Mouse (Mus musculus) forebrain, embryonic 12.5 days (tissue): ENCODE measurements at regions not wholly inside any gene's neighbourhood (a gene's known extent, or its start where the extent isn't known, plus 50 kb on each side); places are given as distances from the start of the nearest gene placed in this dataset.

ENCODE experiments used
- ATAC-seq: fragments of 200-750 bp; cut with Nextera tagmentation; 2 replicates; pipeline ENCODE4 v1.8.0; 2017; ENCODE audit warnings: moderate TSS enrichment; ENCODE audit not compliant: low FRiP score
- H3K27ac ChIP-seq: fragments of 300-500 bp; sonication (generic); 2 replicates; pipeline ENCODE4 v1.5.1; 2016; ENCODE audit warnings: mild to moderate bottlenecking
- H3K27me3 ChIP-seq: fragments of 300-500 bp; sonication (generic); 2 replicates; pipeline ENCODE4 v1.6.1; 2016; ENCODE audit warnings: mild to moderate bottlenecking
- H3K36me3 ChIP-seq: fragments of 300-500 bp; sonication (generic); replicated peaks from 2 replicates; pipeline ENCODE4 v1.6.1; 2016; ENCODE audit warnings: mild to moderate bottlenecking
- H3K4me1 ChIP-seq: fragments of 300-500 bp; sonication (generic); 2 replicates; pipeline ENCODE4 v1.6.1; 2016
- H3K4me2 ChIP-seq: fragments of 300-500 bp; sonication (generic); 2 replicates; pipeline ENCODE4 v1.6.1; 2016; ENCODE audit warnings: mild to moderate bottlenecking, moderate library complexity
- H3K4me3 ChIP-seq: fragments of 300-500 bp; sonication (generic); replicated peaks from 2 replicates; pipeline ENCODE4 v1.5.1; 2016; ENCODE audit warnings: mild to moderate bottlenecking
- H3K9ac ChIP-seq: fragments of 300-500 bp; sonication (generic); 2 replicates; pipeline ENCODE4 v1.6.1; 2016; ENCODE audit warnings: mild to moderate bottlenecking
- H3K9me3 ChIP-seq: fragments of 300-500 bp; sonication (generic); 2 replicates; pipeline ENCODE4 v1.6.1; 2016
- WGBS: fragments of 180-500 bp; shearing (Covaris S2); methylation state at CpG from one replicate; pipeline ENCODE4 v1.1.7; 2016; 5-methylcytosine and 5-hydroxymethylcytosine counted together

DNA sequence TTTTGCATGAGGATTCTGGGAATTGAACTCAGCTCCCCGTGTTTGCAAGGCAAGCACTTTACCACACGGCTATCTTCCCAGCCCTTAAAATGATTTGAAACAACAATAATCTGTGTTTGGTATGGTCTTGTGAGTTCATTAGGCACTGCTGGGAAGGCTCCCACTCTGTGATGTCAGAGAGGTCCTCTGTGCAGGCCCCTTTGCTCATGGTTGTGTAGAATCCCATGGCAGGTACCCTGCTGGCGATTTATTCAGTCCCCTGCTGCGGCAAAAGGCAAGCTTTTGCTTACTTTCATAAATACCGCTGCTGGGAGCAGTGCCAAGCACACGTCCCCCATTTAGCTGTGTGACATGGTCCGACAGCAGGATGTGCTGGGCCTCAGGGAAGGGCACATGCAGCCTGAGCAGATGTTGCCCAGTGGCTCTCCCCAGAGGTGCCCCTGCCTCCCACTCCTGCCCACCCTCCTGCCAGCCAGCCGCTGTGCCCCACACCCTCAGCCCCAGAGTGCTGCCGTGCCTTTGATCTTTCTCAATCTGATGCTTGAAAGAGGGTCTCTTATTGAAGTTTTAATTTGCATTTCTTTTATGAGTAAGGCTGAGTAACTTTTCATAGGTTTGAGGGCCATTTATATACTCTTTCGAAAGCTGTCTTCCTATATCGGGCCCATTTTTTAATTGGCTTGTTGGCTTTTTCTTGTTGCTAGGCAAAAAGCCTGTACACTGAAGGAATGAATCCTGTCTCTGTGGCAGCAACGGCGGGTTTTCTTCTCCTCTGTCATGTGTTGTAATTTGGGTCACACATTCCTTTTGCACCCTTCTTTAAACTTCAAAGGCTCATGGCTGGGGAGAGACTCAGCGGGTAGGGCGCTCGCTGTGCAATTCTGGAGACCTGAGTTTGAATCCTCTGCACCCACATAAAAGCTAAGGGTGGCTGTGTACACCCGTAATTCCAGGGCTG lies 136.2 kb upstream of the Tle3 start:
- Histone ChIP-seq H3K9ac (no peak overlapping the region), H3K27me3 (peaks cover 70% of the 10 kb centered on the region), H3K9me3 (no peaks in the 10 kb centered on the region), H3K4me2 (peak overlapping the region; percentile 26), H3K27ac (peak overlapping the region; percentile 73), H3K4me3 (no peak overlapping the region), H3K36me3 (no peaks in the 10 kb centered on the region), H3K4me1 (peaks cover 60% of the 10 kb centered on the region)
- ATAC-seq, result peak; percentile 91
- WGBS, result 15% methylated on average over 17 of the region's 17 CpGs

DNA sequence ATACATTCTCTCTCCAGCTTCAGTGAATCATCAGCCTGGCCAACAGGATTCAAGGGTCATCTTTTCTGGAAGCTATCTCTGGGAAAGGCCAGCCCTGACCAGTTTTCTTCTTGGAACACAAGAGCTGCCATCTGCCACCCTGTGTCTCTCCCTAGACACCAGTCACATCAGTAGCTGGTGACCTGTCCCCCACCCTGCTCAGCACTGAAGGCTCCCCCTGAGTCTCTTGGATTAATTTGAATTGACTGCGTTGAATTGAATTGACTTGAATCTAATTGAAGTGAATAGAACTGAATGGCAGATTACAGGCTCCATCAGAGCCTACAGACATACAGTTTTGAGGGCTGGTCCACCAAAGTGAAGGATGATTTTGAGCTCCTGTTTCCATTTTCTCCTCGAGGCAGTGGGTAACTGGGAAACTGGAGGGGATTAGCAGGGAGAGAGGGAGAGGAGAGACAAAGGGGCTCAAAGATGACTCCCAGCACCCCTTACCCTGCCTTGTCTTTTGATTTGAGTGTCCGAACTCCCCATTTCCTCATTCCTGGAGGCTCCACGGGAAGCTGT lies 133.4 kb upstream of the Tle3 start:
- H3K27me3 ChIP-seq, result peaks cover 42% of the 10 kb centered on the region

DNA sequence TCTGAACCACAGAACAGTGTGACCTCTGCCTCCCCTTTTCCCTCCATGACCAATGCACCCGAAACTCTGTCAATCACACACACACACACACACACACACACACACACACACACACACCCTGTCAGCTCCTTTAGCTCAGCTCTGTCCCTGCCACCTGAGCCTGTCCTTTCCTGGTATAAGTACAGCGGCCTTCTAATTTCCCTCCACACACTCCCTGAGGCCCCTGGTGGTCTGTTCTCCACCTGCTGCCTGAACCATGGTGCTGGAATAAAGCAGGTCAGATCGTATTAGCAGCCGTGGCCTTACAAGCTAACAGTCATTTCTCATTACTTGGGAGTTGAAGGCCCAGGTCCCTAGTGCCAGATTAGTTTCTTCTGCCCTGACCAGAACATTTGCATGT lies 132.8 kb upstream of the Tle3 start:
- no peak overlapping the region for H3K4me3 ChIP-seq
- no peaks in the 10 kb centered on the region for H3K9me3 ChIP-seq
- no peak overlapping the region for H3K9ac ChIP-seq
- peaks cover 76% of the 10 kb centered on the region for H3K4me1 ChIP-seq
- peaks cover 37% of the 10 kb centered on the region for H3K27me3 ChIP-seq
- no peak overlapping the region for H3K4me2 ChIP-seq
- no peak for ATAC-seq
- 57% methylated on average over 4 of the region's 4 CpGs for WGBS
- H3K27ac ChIP-seq, result no peak overlapping the region
- no peaks in the 10 kb centered on the region for H3K36me3 ChIP-seq

More for the DNA sequence above, 133.4 kb upstream of the Tle3 start:
- WGBS, result 22% methylated on average over 4 of the region's 4 CpGs
- Histone ChIP-seq H3K4me2 (no peak overlapping the region), H3K9me3 (no peaks in the 10 kb centered on the region), H3K36me3 (no peaks in the 10 kb centered on the region), H3K4me1 (peaks cover 76% of the 10 kb centered on the region), H3K4me3 (no peak overlapping the region), H3K9ac (no peak overlapping the region), H3K27ac (no peak overlapping the region)
- no peak for ATAC-seq

DNA sequence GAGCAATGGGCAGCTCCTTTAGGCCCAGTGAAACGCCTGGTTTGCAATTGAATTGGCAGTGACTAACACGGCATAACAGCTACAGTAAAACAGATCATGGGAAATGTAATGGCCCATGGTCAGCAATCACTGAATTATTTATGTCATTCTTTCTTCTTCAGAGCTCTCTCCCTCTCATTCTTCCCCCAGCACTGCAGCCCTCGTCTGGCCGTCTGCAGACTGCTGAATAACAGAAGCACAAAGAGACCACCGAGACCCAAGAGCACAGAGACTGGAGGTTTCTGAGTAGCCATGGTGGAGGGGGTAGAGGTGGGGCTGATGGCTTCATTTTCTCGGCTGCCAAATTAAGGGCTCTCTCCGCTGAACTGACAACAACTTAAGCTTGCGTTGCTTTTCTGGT lies 130.7 kb upstream of the Tle3 start:
- H3K27me3 ChIP-seq, result peaks cover 36% of the 10 kb centered on the region
- H3K4me2 ChIP-seq, result no peak overlapping the region
- WGBS, result 30% methylated on average over 8 of the region's 8 CpGs
- peak overlapping the region; percentile 68; the same call in 1 of the 2 replicates for H3K27ac ChIP-seq
- ATAC-seq, result peak; percentile 30; the same call in 1 of the 2 replicates
- H3K4me1 ChIP-seq, result peaks cover 61% of the 10 kb centered on the region
- no peak overlapping the region for H3K9ac ChIP-seq
- no peaks in the 10 kb centered on the region; the same call in 1 of the 2 replicates for H3K9me3 ChIP-seq
- H3K4me3 ChIP-seq, result no peak overlapping the region
- H3K36me3 ChIP-seq, result no peaks in the 10 kb centered on the region

DNA sequence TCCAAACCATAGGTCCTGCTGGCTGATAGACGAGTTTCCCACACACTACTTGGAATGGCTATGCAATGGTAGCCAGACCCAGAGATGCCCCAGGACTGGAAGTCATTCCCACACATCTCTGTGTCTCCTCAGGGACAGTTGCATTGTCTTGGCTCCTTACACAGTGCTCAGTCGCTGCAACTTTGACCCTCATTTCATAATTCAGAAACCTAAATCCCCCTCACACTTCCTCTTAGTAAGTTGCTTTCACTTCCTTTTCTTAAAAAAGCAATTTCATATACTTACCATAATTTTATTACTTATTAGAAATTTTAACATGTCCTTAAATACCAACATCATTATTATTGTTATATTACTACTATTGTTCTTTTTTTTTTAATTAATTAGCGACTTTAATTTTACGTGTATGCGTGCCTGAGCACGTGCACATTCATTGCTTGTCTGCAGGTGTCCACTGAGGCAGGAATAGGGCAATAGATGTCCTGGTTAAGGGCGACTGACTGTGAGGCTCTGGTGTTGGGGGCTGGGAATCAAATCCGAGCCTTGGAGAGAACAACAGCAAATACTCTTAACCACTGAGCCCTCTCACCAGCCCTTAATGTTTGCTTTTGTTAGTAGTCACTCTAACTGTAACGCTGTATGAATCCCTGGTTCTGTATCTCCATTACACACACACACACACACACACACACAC lies 129.9 kb upstream of the Tle3 start:
- Histone ChIP-seq H3K4me1 (peaks cover 52% of the 10 kb centered on the region), H3K4me2 (no peak overlapping the region), H3K27me3 (peaks cover 28% of the 10 kb centered on the region), H3K4me3 (no peak overlapping the region), H3K9me3 (no peaks in the 10 kb centered on the region; the same call in 1 of the 2 replicates), H3K27ac (peak overlapping the region; percentile 68), H3K36me3 (no peaks in the 10 kb centered on the region), H3K9ac (no peak overlapping the region)
- no peak for ATAC-seq
- WGBS, result 74% methylated on average over 9 of the region's 9 CpGs

DNA sequence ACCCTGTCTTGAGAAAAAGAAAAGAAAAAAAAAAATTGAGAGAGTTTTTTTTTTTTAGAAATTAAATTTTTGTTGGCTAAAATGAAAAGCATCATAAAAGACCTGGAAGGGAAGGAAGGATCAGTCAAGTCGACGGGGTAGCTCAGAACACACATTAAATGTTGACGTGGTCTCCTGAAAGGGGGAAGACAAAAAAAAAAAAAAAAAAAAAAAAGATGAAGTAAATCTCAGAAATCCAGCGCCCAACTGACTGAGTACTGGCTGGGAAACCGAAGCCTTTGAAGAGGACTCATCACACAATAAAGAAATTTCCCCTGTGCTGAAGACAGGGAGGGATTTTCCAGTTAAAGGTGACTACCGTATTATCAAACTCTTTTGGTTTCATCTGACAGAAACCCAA lies 128.9 kb upstream of the Tle3 start:
- Histone ChIP-seq H3K27me3 (peaks cover 18% of the 10 kb centered on the region), H3K4me1 (peaks cover 43% of the 10 kb centered on the region), H3K27ac (no peak overlapping the region), H3K9me3 (no peaks in the 10 kb centered on the region; the same call in 1 of the 2 replicates), H3K36me3 (no peaks in the 10 kb centered on the region), H3K4me3 (no peak overlapping the region), H3K9ac (no peak overlapping the region), H3K4me2 (no peak overlapping the region)
- 67% methylated on average over 6 of the region's 6 CpGs for WGBS
- no peak for ATAC-seq

DNA sequence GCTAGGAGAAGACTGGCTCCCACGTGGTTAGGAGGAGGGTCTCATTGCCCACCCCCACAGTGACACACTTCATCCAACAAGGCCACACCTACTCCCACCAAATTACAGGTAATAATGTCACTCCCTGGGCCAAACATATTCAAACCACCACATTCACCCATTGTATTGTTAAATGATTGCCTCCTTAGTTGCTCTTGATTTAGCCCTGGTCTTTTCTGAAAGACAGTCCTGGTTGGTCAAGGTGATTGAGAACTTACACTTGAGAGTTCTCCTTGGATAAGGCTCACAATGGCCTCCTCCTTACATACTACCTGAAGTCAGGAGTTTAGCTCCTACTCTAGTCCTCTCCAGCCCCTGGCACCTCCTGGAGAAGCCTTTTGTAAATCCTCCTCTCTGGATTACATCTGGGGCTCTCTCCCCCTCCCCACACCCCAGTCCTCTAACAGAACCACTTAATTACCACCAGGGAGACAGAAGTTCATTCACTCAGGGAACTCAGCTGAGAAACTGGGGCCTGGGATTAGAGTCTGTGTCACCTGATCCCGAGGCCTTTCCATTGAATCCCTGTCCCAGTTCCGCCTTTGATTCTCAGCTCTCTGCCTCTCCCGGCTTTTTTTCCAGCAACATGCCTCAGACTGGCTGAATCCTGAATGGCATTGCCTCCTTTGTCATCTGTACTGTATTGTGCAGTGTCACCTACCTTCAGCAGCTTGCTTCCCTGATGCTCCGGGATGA lies 122.3 kb upstream of the Tle3 start:
- Histone ChIP-seq H3K36me3 (no peaks in the 10 kb centered on the region), H3K9me3 (no peaks in the 10 kb centered on the region; the same call in 1 of the 2 replicates), H3K4me1 (peaks cover 17% of the 10 kb centered on the region), H3K4me3 (no peak overlapping the region), H3K9ac (no peak overlapping the region), H3K4me2 (no peak overlapping the region), H3K27ac (peak overlapping the region; percentile 56; the same call in 1 of the 2 replicates), H3K27me3 (no peaks in the 10 kb centered on the region)
- 14% methylated on average over 5 of the region's 5 CpGs for WGBS
- peak; percentile 51; the same call in 1 of the 2 replicates for ATAC-seq

DNA sequence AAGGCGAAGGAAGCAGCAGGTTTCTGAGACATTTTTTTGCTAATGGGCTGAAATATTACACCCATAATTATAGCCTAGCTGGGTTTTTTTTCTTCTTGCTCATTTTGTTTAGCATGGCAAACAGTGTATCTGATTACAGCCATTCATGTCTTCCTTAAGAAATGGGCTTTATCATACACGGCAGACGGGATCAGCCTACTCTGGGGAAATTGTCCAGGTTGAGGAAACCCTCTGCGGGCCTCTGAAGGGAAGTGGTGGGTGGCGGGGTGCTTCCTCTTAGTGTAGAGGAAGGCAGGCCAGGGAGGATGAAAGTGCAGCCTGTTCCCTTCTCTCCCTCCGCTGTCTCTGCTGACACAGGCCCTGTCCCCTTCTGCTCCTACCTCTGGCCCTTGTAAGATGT lies 120.6 kb upstream of the Tle3 start:
- Histone ChIP-seq H3K27me3 (no peaks in the 10 kb centered on the region), H3K9me3 (no peaks in the 10 kb centered on the region), H3K4me1 (peaks cover 17% of the 10 kb centered on the region), H3K9ac (no peak overlapping the region), H3K4me3 (no peak overlapping the region), H3K4me2 (no peak overlapping the region), H3K27ac (no peak overlapping the region), H3K36me3 (no peaks in the 10 kb centered on the region)
- WGBS, result 60% methylated on average over 6 of the region's 6 CpGs
- ATAC-seq, result no peak

DNA sequence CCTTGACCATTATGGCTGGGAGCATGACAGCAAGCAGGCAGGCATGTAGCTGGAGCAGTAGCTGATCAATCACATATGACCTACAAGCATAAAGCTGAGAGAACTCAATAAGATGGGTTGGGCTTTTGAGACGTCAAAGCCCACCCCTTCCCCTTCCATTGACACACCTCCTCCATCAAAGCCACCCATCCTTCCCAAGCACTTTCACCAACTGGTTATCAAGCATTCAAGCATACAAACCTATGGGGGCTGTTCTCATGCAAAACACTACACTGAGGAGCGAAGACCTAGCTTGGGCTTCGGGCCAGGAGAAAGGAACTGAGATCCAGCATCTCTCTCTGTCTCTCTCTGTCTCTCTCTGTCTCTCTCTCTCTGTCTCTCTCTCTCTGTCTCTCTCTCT lies 118.4 kb upstream of the Tle3 start:
- ATAC-seq, result no peak

DNA sequence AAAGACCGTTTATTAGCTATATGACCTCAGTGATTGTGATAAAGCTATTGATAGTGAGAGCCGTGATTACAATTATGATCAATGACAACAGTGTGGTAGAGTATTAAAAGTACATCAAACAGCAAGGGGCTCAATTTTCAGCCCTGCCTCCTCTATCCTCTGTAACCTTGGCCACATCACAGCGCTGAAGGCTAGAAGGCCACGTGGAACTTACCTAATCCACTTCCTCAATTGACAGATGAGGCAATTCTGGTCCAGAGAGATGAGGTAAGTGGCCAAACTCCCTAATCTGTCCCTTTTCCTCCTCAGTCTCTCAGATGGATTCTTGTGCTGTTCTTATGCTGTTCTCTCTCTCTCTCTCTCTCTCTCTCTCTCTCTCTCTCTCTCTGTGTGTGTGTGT lies 114.7 kb upstream of the Tle3 start:
- Histone ChIP-seq H3K27me3 (peaks cover 8% of the 10 kb centered on the region; the same call in 1 of the 2 replicates), H3K36me3 (no peaks in the 10 kb centered on the region), H3K27ac (no peak overlapping the region), H3K4me2 (no peak overlapping the region), H3K9me3 (no peaks in the 10 kb centered on the region), H3K9ac (no peak overlapping the region), H3K4me3 (no peak overlapping the region), H3K4me1 (peaks cover 41% of the 10 kb centered on the region)
- ATAC-seq, result no peak
- WGBS, result 76% methylated on average over 4 of the region's 4 CpGs

More for the DNA sequence above, 118.4 kb upstream of the Tle3 start:
- Histone ChIP-seq H3K4me3 (no peak overlapping the region), H3K4me1 (peaks cover 24% of the 10 kb centered on the region), H3K27ac (no peak overlapping the region), H3K9ac (no peak overlapping the region), H3K9me3 (no peaks in the 10 kb centered on the region), H3K36me3 (no peaks in the 10 kb centered on the region), H3K27me3 (no peaks in the 10 kb centered on the region), H3K4me2 (no peak overlapping the region)
- 78% methylated on average over 3 of the region's 3 CpGs for WGBS

DNA sequence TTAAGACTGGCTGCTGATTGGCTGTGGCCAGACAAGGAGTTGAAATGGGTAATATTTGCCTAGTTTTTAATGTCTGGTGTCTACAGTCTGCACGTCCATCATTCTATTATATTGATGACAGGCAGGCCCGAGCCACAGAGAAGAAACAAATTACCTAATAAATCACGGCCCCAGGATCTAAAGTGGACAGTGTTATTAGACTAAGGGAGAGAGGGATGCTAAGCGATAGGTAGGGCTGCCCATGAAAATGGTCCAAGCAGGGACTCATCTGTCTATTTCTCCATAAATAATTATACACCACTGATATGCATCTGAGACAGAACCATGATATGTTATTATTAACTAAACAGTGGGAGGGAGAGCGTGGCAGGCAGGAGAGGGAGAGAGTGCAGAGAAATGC lies 114.1 kb upstream of the Tle3 start:
- Histone ChIP-seq H3K4me3 (no peak overlapping the region), H3K4me2 (no peak overlapping the region), H3K27ac (no peak overlapping the region), H3K9ac (no peak overlapping the region), H3K9me3 (no peaks in the 10 kb centered on the region), H3K4me1 (peaks cover 43% of the 10 kb centered on the region), H3K27me3 (peaks cover 8% of the 10 kb centered on the region; the same call in 1 of the 2 replicates), H3K36me3 (no peaks in the 10 kb centered on the region)
- 72% methylated on average over 5 of the region's 5 CpGs for WGBS
- ATAC-seq, result no peak
